Mouse (Mus musculus) forebrain, embryonic 16.5 days (tissue): ENCODE data around the gene Angptl3. TPM values are rescaled to one million over a fixed set of nuclear protein-coding genes. Genes with fewer than 3 reads are reported as not detected.

Experiments
- ATAC-seq: fragments of 200-750 bp; cut with Nextera tagmentation; 2 replicates; pipeline ENCODE4 v1.8.0; 2017; ENCODE audit warnings: mild to moderate bottlenecking, moderate library complexity
- H3K27ac ChIP-seq: fragments of 300-500 bp; sonication (generic); 2 replicates; pipeline ENCODE4 v1.5.1; 2014; ENCODE audit warnings: low read length, control low read depth
- H3K27me3 ChIP-seq: fragments of 300-500 bp; sonication (generic); replicated peaks from 2 replicates; pipeline ENCODE4 v1.6.1; 2014; ENCODE audit warnings: low read length; ENCODE audit not compliant: control insufficient read depth, insufficient read depth
- H3K36me3 ChIP-seq: fragments of 300-500 bp; sonication (generic); 2 replicates; pipeline ENCODE4 v1.6.1; 2014; ENCODE audit not compliant: control insufficient read depth, insufficient read depth
- H3K4me1 ChIP-seq: fragments of 300-500 bp; sonication (generic); replicated peaks from 2 replicates; pipeline ENCODE4 v1.6.1; 2014; ENCODE audit warnings: low read length; ENCODE audit not compliant: control insufficient read depth, insufficient read depth
- H3K4me2 ChIP-seq: fragments of 300-500 bp; sonication (generic); 2 replicates; pipeline ENCODE4 v1.6.1; 2014; ENCODE audit warnings: mild to moderate bottlenecking, low read length, control low read depth
- H3K4me3 ChIP-seq: fragments of 300-500 bp; sonication (generic); replicated peaks from 2 replicates; pipeline ENCODE4 v1.5.1; 2014; ENCODE audit warnings: mild to moderate bottlenecking, low read length, control low read depth
- H3K9ac ChIP-seq: fragments of 300-500 bp; sonication (generic); replicated peaks from 2 replicates; pipeline ENCODE4 v1.6.1; 2014; ENCODE audit warnings: low read depth, low read length, control low read depth
- H3K9me3 ChIP-seq: fragments of 300-500 bp; sonication (generic); 2 replicates; pipeline ENCODE4 v1.6.1; 2016; ENCODE audit warnings: low read length; ENCODE audit not compliant: control insufficient read depth
- WGBS: fragments of 180-500 bp; shearing (Covaris S2); extraction: QIAGEN DNeasy Blood & Tissue Kit; methylation state at CpG from one replicate; pipeline ENCODE4 v1.1.7; 2014; 5-methylcytosine and 5-hydroxymethylcytosine counted together
- polyA plus RNA-seq: library from polyadenylated mRNA; unstranded; fragments of >200 nt; fragmentation: Nextera tagmentation; extraction: Ambion mirVana; gene quantifications from 2 replicates; pipeline ENCODE4 v1.2.1, GENCODE M21; 2015

The Angptl3 gene
- polyA plus RNA-seq, 1 experiment from 2014 or later: 2.1 TPM

GRCm38 (mm10) chr4:99046471-99046870, 15.7 kb downstream of the Angptl3 start:
- peaks cover 3% of the 10 kb centered on the region for H3K36me3 ChIP-seq
- H3K4me3 ChIP-seq: no peak overlapping the region
- no peaks in the 10 kb centered on the region for H3K9me3 ChIP-seq
- no peak overlapping the region for H3K4me2 ChIP-seq
- H3K4me1 ChIP-seq: no peaks in the 10 kb centered on the region
- H3K27ac ChIP-seq: no peak overlapping the region
- no peak for ATAC-seq
- H3K9ac ChIP-seq: no peak overlapping the region
- no peaks in the 10 kb centered on the region for H3K27me3 ChIP-seq
- 77% methylated on average over 3 of the region's 3 CpGs for WGBS

GRCm38 (mm10) chr4:99048581-99048980, 17.8 kb downstream of the Angptl3 start:
- no peak overlapping the region for H3K27ac ChIP-seq
- 88% methylated on average over 2 of the region's 2 CpGs for WGBS

GRCm38 (mm10) chr4:99064524-99064923, 33.8 kb downstream of the Angptl3 start:
- Histone ChIP-seq H3K4me2 (no peak overlapping the region), H3K27ac (no peak overlapping the region), H3K9me3 (no peaks in the 10 kb centered on the region), H3K9ac (no peak overlapping the region), H3K4me3 (no peak overlapping the region), H3K27me3 (no peaks in the 10 kb centered on the region), H3K36me3 (peaks cover 10% of the 10 kb centered on the region), H3K4me1 (no peaks in the 10 kb centered on the region)
- 49% methylated on average over 5 of the region's 5 CpGs for WGBS
- no peak for ATAC-seq

More at GRCm38 (mm10) chr4:99048581-99048980, 17.8 kb downstream of the Angptl3 start:
- no peak overlapping the region for H3K4me2 ChIP-seq
- no peak overlapping the region for H3K9ac ChIP-seq
- H3K4me3 ChIP-seq: no peak overlapping the region
- H3K4me1 ChIP-seq: no peaks in the 10 kb centered on the region
- no peaks in the 10 kb centered on the region for H3K9me3 ChIP-seq
- no peaks in the 10 kb centered on the region for H3K27me3 ChIP-seq
- ATAC-seq: no peak
- H3K36me3 ChIP-seq: peaks cover 6% of the 10 kb centered on the region

- H3K4me2 ChIP-seq: no peak overlapping the region
- no peak overlapping the region for H3K4me3 ChIP-seq
- H3K36me3 ChIP-seq: peaks cover 22% of the 10 kb centered on the region
- no peak for ATAC-seq
- 86% methylated on average over 6 of the region's 6 CpGs for WGBS
- H3K27me3 ChIP-seq: no peaks in the 10 kb centered on the region
- H3K9me3 ChIP-seq: no peaks in the 10 kb centered on the region
- H3K4me1 ChIP-seq: no peaks in the 10 kb centered on the region
- no peak overlapping the region for H3K9ac ChIP-seq
- H3K27ac ChIP-seq: no peak overlapping the region
Observed at GRCm38 (mm10) chr4:99068806-99069205, 38.1 kb downstream of the Angptl3 start.

GRCm38 (mm10) chr4:99078005-99078404, 47.3 kb downstream of the Angptl3 start:
- no peak overlapping the region for H3K4me2 ChIP-seq
- no peak overlapping the region for H3K4me3 ChIP-seq
- WGBS: 92% methylated on average over 3 of the region's 3 CpGs
- no peaks in the 10 kb centered on the region for H3K9me3 ChIP-seq
- no peaks in the 10 kb centered on the region for H3K4me1 ChIP-seq
- H3K27me3 ChIP-seq: no peaks in the 10 kb centered on the region
- no peak overlapping the region for H3K27ac ChIP-seq
- H3K9ac ChIP-seq: no peak overlapping the region
- H3K36me3 ChIP-seq: peaks cover 10% of the 10 kb centered on the region
- ATAC-seq: no peak

GRCm38 (mm10) chr4:99081169-99081568, 50.4 kb downstream of the Angptl3 start:
- H3K36me3 ChIP-seq: peaks cover 3% of the 10 kb centered on the region
- ATAC-seq: no peak
- H3K4me3 ChIP-seq: no peak overlapping the region
- no peak overlapping the region for H3K9ac ChIP-seq
- no peak overlapping the region for H3K4me2 ChIP-seq
- WGBS: 86% methylated on average over 1 of the region's 1 CpGs
- no peaks in the 10 kb centered on the region for H3K27me3 ChIP-seq
- H3K27ac ChIP-seq: no peak overlapping the region
- no peaks in the 10 kb centered on the region for H3K9me3 ChIP-seq
- H3K4me1 ChIP-seq: no peaks in the 10 kb centered on the region

- Histone ChIP-seq H3K9me3 (no peaks in the 10 kb centered on the region), H3K9ac (no peak overlapping the region), H3K4me3 (no peak overlapping the region), H3K36me3 (peaks cover 5% of the 10 kb centered on the region; the same call in 1 of the 2 replicates), H3K27ac (no peak overlapping the region), H3K4me2 (no peak overlapping the region), H3K4me1 (no peaks in the 10 kb centered on the region), H3K27me3 (no peaks in the 10 kb centered on the region)
- WGBS: 82% methylated on average over 3 of the region's 3 CpGs
- ATAC-seq: no peak
Observed at GRCm38 (mm10) chr4:99083862-99084261, 53.1 kb downstream of the Angptl3 start.

GRCm38 (mm10) chr4:99087760-99088485, 57.2 kb downstream of the Angptl3 start:
- Histone ChIP-seq H3K27ac (no peak overlapping the region), H3K9ac (no peak overlapping the region), H3K4me2 (no peak overlapping the region), H3K4me3 (no peak overlapping the region), H3K27me3 (no peaks in the 10 kb centered on the region), H3K4me1 (no peaks in the 10 kb centered on the region), H3K36me3 (peaks cover 5% of the 10 kb centered on the region; the same call in 1 of the 2 replicates), H3K9me3 (no peaks in the 10 kb centered on the region)
- 96% methylated on average over 17 of the region's 17 CpGs for WGBS
- ATAC-seq: no peak

- H3K4me3 ChIP-seq: no peak overlapping the region
- no peak overlapping the region for H3K9ac ChIP-seq
- H3K4me2 ChIP-seq: no peak overlapping the region
- no peaks in the 10 kb centered on the region for H3K27me3 ChIP-seq
- H3K36me3 ChIP-seq: peaks cover 5% of the 10 kb centered on the region; the same call in 1 of the 2 replicates
- no peaks in the 10 kb centered on the region for H3K4me1 ChIP-seq
- no peaks in the 10 kb centered on the region for H3K9me3 ChIP-seq
- H3K27ac ChIP-seq: no peak overlapping the region
- no peak for ATAC-seq
- 65% methylated on average over 3 of the region's 3 CpGs for WGBS
Observed at GRCm38 (mm10) chr4:99091151-99091701, 60.5 kb downstream of the Angptl3 start.
